Mouse (Mus musculus) megakaryocyte, embryonic 14.5 days (primary cell): ENCODE results near the gene Olfr827. TPM values are rescaled to one million over a fixed set of nuclear protein-coding genes. Genes with fewer than 3 reads are reported as not detected.

ENCODE experiments used
- H3K27me3 ChIP-seq: replicated peaks from 2 replicates; pipeline ENCODE3; 2012; ENCODE audit warnings: inconsistent platforms
- H3K36me3 ChIP-seq: replicated peaks from 2 replicates; pipeline ENCODE3; 2012; ENCODE audit warnings: low read length, inconsistent platforms, mixed read lengths
- H3K4me1 ChIP-seq: 2 replicates; pipeline ENCODE4 v1.6.1; 2012; ENCODE audit warnings: inconsistent platforms
- H3K4me3 ChIP-seq: replicated peaks from 2 replicates; pipeline ENCODE3; 2012; ENCODE audit warnings: moderate library complexity, mild to moderate bottlenecking, inconsistent platforms
- H3K9me3 ChIP-seq: 2 replicates; pipeline ENCODE4 v1.6.1; 2012; ENCODE audit warnings: inconsistent platforms
- FLI1 ChIP-seq: IDR thresholded peaks from 2 replicates; pipeline ENCODE4 v1.6.1; 2012; ENCODE audit warnings: low read length, inconsistent platforms, mixed read lengths
- GATA1 ChIP-seq: IDR thresholded peaks from 3 replicates; pipeline ENCODE4 v1.6.1; 2012; ENCODE audit warnings: mixed read lengths, low read length, inconsistent platforms, borderline replicate concordance
- polyA plus RNA-seq: library from polyadenylated mRNA; stranded (reverse); fragments of >175 nt; gene quantifications from 2 replicates; pipeline ENCODE4 v1.2.3, GENCODE M21; 2012; ENCODE audit warnings: low replicate concordance; ENCODE audit not compliant: insufficient read depth

Olfr827 gene
- polyA plus RNA-seq: not detected in 2 replicates

DNA sequence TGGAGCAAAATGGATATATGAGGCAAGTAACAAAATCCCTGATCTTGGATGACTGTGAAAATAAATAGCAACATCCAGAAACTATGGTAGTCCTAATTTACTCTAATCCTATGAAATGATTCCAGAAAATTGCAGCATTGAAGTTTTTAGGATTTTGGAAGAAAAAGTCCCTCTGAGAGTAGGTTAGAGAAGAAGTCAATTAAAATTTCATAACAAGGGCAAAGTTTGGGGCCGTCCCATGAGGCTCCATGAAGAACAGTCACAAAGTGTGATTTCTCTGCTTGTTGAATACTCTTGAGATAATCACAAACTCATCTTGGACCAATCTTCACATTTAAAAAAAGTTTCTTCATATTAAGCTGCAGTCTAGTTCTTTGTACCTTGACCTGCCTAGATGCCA, at the start of gene Olfr827:
TSS of gene Olfr827 (minus strand) at position 101 of the 400 bp plus-strand sequence.
- H3K4me3 ChIP-seq: no peak within 1 kb of the TSS
- H3K36me3 ChIP-seq: no peaks in the 10 kb centered on the region
- TF ChIP-seq GATA1 (no peak), FLI1 (no peak)
- no peaks in the 10 kb centered on the region for H3K4me1 ChIP-seq
- H3K27me3 ChIP-seq: no peaks in the 10 kb centered on the region
- no peaks in the 10 kb centered on the region for H3K9me3 ChIP-seq

DNA sequence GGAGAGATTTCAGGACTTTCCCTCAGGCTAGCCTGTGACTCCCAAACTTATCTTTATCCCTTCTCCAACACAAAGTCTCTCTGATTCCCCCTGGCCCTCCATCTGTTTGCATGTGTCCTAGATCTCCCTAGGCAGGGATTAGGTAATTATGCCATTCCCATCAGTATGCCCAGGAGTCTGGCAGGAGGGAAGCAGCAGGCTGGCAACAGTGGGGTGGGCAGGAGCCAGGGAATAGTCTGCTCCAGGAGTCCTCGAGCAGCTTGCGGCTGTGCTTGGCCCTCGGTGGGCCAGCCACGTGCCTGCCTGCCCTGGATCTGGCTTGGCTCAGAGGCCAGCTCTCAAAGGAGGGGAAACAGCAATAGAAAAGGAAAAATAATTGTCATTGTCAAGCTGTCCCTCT, 49.0 kb upstream of the Olfr827 start:
- Histone ChIP-seq H3K27me3 (peaks cover 2% of the 10 kb centered on the region), H3K36me3 (no peaks in the 10 kb centered on the region), H3K4me1 (no peaks in the 10 kb centered on the region), H3K4me3 (no peak overlapping the region), H3K9me3 (no peaks in the 10 kb centered on the region)
- no peak for TF ChIP-seq FLI1
- no peak for TF ChIP-seq GATA1

DNA sequence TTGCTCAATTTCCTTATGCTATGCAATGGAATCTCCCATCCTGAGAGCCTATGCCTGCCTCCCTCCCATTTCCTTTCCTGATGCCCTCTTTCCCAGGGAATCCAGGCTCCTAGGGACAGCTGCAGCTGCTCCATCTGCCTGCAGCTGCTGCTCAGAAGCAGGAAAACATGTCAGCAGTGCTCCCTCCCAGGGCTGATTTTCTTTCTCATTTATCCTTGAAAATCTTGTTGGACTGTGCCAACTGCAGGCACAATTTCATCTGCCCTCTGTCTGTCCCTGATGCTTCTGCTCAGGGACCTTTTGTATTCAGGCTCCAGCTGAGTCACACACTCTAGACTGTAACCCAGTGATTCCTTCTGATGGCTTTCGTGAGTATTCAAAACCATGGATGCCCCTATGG, 45.3 kb upstream of the Olfr827 start:
- Histone ChIP-seq H3K9me3 (no peaks in the 10 kb centered on the region), H3K27me3 (peaks cover 2% of the 10 kb centered on the region), H3K4me1 (no peaks in the 10 kb centered on the region), H3K36me3 (no peaks in the 10 kb centered on the region), H3K4me3 (no peak overlapping the region)
- TF ChIP-seq FLI1 (no peak), GATA1 (no peak)

DNA sequence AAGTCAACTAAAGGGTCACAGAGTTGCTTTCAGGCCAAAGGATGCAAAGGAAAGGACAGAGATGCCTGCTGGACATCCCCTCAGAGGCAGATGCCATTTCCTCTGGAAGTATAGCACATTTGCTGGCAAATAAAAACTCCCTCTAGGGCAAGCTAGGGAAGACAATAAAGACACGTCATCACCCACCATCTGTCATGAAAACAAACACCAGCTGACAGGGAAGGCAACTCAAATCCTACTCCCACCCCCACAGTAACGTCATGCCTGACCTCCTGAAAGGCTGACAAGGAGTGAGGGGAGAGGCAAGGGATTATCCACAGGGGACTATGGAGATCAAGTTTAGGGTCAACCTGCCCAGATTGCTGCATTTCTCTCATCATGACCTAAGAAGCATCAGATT, 30.1 kb upstream of the Olfr827 start:
- no peak for TF ChIP-seq GATA1
- no peak for TF ChIP-seq FLI1
- H3K4me1 ChIP-seq: no peaks in the 10 kb centered on the region
- H3K9me3 ChIP-seq: no peaks in the 10 kb centered on the region
- no peaks in the 10 kb centered on the region for H3K36me3 ChIP-seq
- H3K27me3 ChIP-seq: no peaks in the 10 kb centered on the region
- H3K4me3 ChIP-seq: no peak overlapping the region

DNA sequence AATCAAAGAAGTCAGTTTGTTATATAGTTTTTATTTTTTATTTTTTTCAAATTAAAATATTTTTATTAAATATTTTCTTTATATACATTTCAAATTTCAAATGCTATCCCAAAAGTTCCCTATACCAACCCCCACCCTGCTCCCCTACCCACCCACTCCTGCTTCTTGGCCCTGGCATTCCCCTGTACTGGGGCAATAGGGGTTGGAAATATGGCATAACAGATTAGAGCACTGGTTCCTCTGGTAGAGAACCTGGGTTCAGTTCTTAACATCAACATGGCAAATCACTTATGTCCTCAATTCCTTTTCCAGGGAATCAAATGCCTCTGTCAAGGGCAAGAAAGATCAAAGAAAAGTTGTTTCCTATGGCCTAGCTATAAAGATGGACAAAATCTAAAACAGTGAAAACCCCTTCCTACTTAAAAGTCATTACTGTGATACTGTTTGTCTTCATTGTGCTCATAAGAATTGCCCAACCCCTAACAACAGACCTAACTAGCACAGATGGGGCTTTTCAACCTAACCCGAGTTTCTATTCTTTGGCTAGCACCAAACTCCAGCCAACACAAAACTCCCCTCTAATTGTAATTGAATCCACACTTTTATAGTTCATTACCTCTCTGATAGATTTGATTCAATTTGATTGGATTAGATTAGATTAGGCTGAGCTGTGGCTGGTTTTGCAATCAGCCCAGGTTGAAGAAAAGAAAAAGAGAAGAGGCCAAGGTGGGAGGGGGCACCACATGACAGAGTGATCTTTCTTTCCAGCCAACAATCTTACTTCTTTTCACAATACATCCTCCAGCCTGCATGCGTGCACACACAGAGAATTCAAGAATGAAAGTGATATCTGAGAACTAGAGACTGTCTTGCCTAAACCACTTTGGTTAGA, 24.4 kb upstream of the Olfr827 start:
- TF ChIP-seq FLI1 (no peak), GATA1 (no peak)
- H3K4me1 ChIP-seq: no peaks in the 10 kb centered on the region

DNA sequence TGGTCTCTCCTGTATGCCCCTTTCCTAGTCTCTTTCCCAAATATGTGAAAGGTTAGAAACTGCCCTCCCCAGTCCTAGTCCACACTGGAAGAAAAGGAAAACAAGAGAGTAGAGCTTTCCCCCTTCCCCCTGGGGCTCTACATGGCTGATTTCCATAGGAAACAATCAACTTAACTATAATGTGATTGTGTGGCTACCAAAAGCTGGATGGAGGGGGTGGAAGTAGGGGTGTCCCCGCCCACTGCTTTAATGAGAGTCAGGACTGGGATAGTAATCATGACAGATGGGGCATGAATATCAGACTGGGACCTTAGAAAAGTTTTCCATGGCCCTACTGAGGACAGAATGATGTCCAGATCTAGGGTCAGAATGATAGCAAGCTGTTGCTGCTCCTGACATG, 20.4 kb upstream of the Olfr827 start:
- no peak overlapping the region for H3K4me3 ChIP-seq
- H3K27me3 ChIP-seq: no peaks in the 10 kb centered on the region
- H3K9me3 ChIP-seq: no peaks in the 10 kb centered on the region
- H3K4me1 ChIP-seq: no peaks in the 10 kb centered on the region
- no peak for TF ChIP-seq FLI1
- TF ChIP-seq GATA1: no peak
- no peaks in the 10 kb centered on the region for H3K36me3 ChIP-seq

More for the DNA sequence above, 24.4 kb upstream of the Olfr827 start:
- Histone ChIP-seq H3K36me3 (no peaks in the 10 kb centered on the region), H3K9me3 (no peaks in the 10 kb centered on the region), H3K4me3 (no peak overlapping the region), H3K27me3 (no peaks in the 10 kb centered on the region)

DNA sequence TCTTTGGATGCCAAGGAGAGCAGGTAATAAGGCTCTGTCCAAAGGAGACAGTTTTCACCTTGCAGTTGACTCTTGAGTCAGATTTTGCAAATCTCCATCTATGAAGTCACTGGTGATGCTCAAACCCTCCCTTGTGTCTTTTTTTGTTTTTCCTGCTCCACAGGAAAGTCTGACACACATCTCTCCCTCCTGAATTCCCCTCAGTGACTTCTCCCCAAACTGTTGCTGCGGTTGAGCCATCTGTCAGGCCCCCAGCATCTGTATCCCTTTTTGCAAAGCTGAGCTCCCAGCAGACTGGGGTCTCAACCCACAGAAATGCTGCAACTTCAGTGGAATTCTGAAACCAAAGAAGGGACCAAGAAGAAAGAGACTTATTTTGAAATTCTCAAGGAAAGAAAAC, 17.9 kb upstream of the Olfr827 start:
- no peaks in the 10 kb centered on the region for H3K9me3 ChIP-seq
- H3K27me3 ChIP-seq: no peaks in the 10 kb centered on the region
- no peak overlapping the region for H3K4me3 ChIP-seq
- H3K4me1 ChIP-seq: no peaks in the 10 kb centered on the region
- H3K36me3 ChIP-seq: no peaks in the 10 kb centered on the region
- TF ChIP-seq GATA1 (no peak), FLI1 (no peak)

DNA sequence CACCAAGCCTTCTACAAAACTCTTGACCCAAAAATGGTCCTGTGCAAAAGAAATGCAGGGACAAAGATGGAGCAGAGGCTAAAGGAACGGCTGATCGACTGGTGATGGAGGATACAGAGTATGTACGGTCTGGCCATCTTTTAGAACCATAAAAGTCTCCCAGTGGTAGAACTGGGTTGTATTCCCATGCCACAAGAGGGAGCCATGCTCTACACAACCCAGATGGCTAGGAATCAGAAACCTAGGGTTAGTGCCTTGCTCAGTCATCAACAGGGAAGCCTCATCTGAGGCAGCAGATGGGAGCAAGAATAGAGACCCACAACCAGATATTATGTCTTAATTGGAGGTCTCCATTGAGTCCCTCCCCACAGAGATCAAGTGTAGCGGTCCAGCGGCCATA, 15.4 kb upstream of the Olfr827 start:
- TF ChIP-seq FLI1: no peak
- TF ChIP-seq GATA1: no peak
- Histone ChIP-seq H3K36me3 (no peaks in the 10 kb centered on the region), H3K4me1 (no peaks in the 10 kb centered on the region), H3K9me3 (no peaks in the 10 kb centered on the region), H3K27me3 (no peaks in the 10 kb centered on the region), H3K4me3 (no peak overlapping the region)

DNA sequence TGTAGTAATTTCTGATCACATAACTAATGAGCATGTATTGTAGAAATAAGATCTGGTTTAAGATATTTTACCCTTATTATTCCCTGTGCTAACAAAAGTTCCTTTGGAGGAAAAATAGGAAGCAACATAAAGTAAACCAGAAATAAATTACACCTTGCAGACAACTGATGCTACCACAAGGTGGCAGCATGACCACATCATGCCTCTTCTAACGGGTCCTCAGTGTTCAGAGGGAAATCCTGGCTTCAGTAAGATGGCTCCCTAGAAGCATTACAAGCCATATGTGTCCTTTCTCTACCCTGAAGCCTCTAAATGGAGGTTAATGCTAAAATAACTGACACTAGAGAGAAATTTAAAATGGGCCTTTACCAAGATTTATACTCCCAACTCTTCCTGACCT, 14.0 kb upstream of the Olfr827 start:
- H3K27me3 ChIP-seq: no peaks in the 10 kb centered on the region
- TF ChIP-seq GATA1: no peak
- TF ChIP-seq FLI1: no peak
- no peak overlapping the region for H3K4me3 ChIP-seq
- H3K9me3 ChIP-seq: no peaks in the 10 kb centered on the region
- no peaks in the 10 kb centered on the region for H3K36me3 ChIP-seq
- H3K4me1 ChIP-seq: no peaks in the 10 kb centered on the region

DNA sequence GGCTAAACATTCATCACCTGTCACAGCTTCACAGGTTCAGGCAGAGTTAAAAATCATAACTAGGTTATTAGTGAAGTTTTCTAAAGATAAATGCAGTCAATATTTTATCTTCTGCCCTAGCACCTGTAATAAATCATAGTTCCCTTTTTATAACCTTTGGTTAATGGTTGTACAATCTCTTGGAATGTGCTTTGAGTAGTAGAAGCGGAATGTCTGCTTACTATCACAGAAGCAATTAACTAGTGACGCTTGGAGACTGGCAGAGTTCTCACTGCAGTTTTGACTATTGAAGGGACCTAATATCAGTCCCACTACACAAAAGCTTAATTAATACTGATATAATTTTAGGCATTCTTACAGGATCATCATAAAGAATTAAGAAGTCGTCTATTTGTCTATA, 10.8 kb upstream of the Olfr827 start:
- H3K9me3 ChIP-seq: no peaks in the 10 kb centered on the region
- TF ChIP-seq GATA1 (no peak), FLI1 (no peak)
- no peaks in the 10 kb centered on the region for H3K36me3 ChIP-seq
- no peaks in the 10 kb centered on the region for H3K4me1 ChIP-seq
- no peaks in the 10 kb centered on the region for H3K27me3 ChIP-seq
- H3K4me3 ChIP-seq: no peak overlapping the region

DNA sequence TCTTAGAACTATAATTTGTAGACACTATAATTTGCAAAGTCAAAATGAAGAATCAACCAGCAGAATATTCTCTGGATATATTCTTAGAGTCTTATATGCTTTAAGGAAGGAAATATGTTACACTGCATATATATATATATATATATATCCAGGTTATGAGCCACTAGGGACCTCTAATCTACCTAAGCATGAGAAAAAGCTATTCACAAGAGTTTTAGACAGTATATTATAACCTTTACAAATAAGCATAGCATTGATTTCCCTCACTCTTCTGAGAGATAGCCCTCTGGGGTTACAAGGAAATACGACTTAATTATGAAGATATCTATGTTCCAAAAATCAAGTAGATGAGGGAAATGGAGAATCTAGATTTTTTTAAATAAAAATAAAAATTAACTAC, 30.1 kb downstream of the Olfr827 start, which contains the start of gene Olfr826:
TSS of gene Olfr826 (minus strand) at position 101 of the 400 bp plus-strand sequence.
- TF ChIP-seq GATA1 (no peak), FLI1 (no peak)
- Histone ChIP-seq H3K27me3 (no peaks in the 10 kb centered on the region), H3K4me1 (no peaks in the 10 kb centered on the region), H3K4me3 (no peak within 1 kb of the TSS), H3K9me3 (no peaks in the 10 kb centered on the region), H3K36me3 (no peaks in the 10 kb centered on the region)
